Mouse (Mus musculus): Measurements from ENCODE around the gene Ddc.

DNA sequence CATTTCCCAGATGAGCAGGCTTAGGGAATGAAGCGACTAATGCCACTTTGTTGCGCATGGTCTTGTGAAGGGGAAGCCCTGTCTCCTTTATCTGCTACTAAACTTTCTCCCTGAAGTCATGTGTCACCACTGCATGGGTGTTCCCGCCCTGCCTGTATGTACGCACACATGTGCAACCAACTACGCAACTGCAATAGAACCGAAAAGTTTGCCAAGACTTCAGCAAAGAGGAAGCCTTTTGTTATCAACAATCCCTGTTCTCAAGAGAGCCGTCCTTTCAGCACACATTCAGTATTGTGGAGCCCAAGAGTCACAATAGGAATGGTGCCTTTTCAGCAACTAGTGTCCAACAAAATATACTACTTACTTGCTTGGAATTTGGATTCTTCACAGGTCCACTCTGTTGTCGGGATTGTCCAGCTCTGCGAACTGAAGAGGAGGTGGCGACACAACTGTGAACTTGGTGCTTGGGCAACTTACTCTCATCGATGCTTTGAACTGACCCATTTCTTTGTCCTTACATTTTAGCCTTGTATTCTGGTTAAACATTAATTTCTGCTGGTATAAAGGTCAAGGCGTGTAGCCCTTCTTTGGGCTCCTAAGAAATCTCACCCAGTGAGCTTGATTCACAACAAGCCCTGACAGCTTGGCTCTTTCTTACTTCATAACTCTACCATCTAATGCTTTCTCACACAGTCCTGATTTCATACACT lies at the start of gene Ddc:
- TF ChIP-seq CTCF (IDR thresholded peaks at IDR 0.05; ENCODE audit: insufficient read depth, low read length) (no peak), POLR2A (IDR thresholded peaks at IDR 0.05; ENCODE audit: borderline replicate concordance, extremely low read depth, low read depth, low read length) (no peak)

All from lung, adult 2 months (tissue).